Mouse (Mus musculus) MEL (cell line): ENCODE data around the gene Cnbd2. TPM values are rescaled to one million over a fixed set of nuclear protein-coding genes. Genes with fewer than 3 reads are reported as not detected.
A peak's percentile ranks its signal among the peaks of the same experiment; 100 is the strongest.

Experiments
- DNase-seq: peaks from one replicate; pipeline ENCODE4 v3.0.0; 2011; ENCODE audit warnings: low read depth, low spot score
- H3K27ac ChIP-seq: 2 replicates; pipeline ENCODE4 v1.5.1; 2012; ENCODE audit warnings: low read depth, mild to moderate bottlenecking, control low read depth, low read length, moderate library complexity; ENCODE audit not compliant: control insufficient read depth
- H3K27me3 ChIP-seq, 2 experiments: fragments of 150-350 bp in 1 of 2; sonication (generic) in 1 of 2; 2 replicates each; pipeline ENCODE4 v1.6.1; 2012; ENCODE audit warnings: low read length in 2 of 2, mild to moderate bottlenecking in 2 of 2, improper control_type of control experiment in 1 of 2, moderate library complexity in 1 of 2; ENCODE audit not compliant: insufficient read depth in 2 of 2, control insufficient read depth in 1 of 2
- H3K36me3 ChIP-seq, 2 experiments: 2 replicates each; pipeline ENCODE4 v1.6.1; 2012 to 2014; ENCODE audit warnings: low read length in 2 of 2, improper control_type of control experiment in 1 of 2, inconsistent platforms in 1 of 2, mild to moderate bottlenecking in 1 of 2; ENCODE audit not compliant: insufficient read depth in 2 of 2, control insufficient read depth in 1 of 2
- H3K4me1 ChIP-seq, 2 experiments: fragments of 150-350 bp in 1 of 2; sonication (generic) in 1 of 2; 2 replicates each; pipeline ENCODE4 v1.6.1; 2012; ENCODE audit warnings: low read length in 2 of 2, improper control_type of control experiment in 1 of 2, mild to moderate bottlenecking in 1 of 2; ENCODE audit not compliant: insufficient read depth in 2 of 2, control insufficient read depth in 1 of 2
- H3K4me3 ChIP-seq, 2 experiments: fragments of 150-350 bp in 1 of 2; sonication (generic) in 1 of 2; 2 replicates each; pipeline ENCODE4 v1.5.1; 2012; ENCODE audit warnings: low read depth in 2 of 2, low read length in 2 of 2, mild to moderate bottlenecking in 2 of 2, moderate library complexity in 2 of 2, control low read depth in 1 of 2, improper control_type of control experiment in 1 of 2; ENCODE audit not compliant: control insufficient read depth in 1 of 2, insufficient read depth in 1 of 2
- H3K79me2 ChIP-seq: 2 replicates; pipeline ENCODE4 v1.6.1; 2012; ENCODE audit warnings: mild to moderate bottlenecking, low read length, moderate library complexity; ENCODE audit not compliant: control insufficient read depth, poor library complexity, insufficient read depth
- H3K9ac ChIP-seq: 2 replicates; pipeline ENCODE4 v1.6.1; 2012; ENCODE audit warnings: low read depth, mild to moderate bottlenecking, control low read depth, low read length, moderate library complexity; ENCODE audit not compliant: control insufficient read depth, poor library complexity, severe bottlenecking
- H3K9me3 ChIP-seq: fragments of 150-350 bp; sonication (generic); replicated peaks from 2 replicates; pipeline ENCODE4 v1.6.1; 2012; ENCODE audit warnings: mild to moderate bottlenecking, low read length, improper control_type of control experiment, moderate library complexity; ENCODE audit not compliant: insufficient read depth
- BHLHE40 ChIP-seq: IDR thresholded peaks from 2 replicates; pipeline ENCODE4 v1.6.1; 2012; ENCODE audit warnings: low read depth, mild to moderate bottlenecking, inconsistent platforms, low read length, improper control_type of control experiment, borderline replicate concordance
- CHD2 ChIP-seq: IDR thresholded peaks from 2 replicates; pipeline ENCODE4 v1.6.1; 2011; ENCODE audit warnings: low read length, improper control_type of control experiment
- E2F4 ChIP-seq: IDR thresholded peaks from 2 replicates; pipeline ENCODE4 v1.6.1; 2011; ENCODE audit warnings: low read depth, low read length, improper control_type of control experiment, borderline replicate concordance
- ELF1 ChIP-seq: IDR thresholded peaks from 2 replicates; pipeline ENCODE4 v1.6.1; 2014; ENCODE audit warnings: low read depth, mild to moderate bottlenecking, inconsistent platforms, low read length, improper control_type of control experiment, moderate library complexity
- ETS1 ChIP-seq: IDR thresholded peaks from 2 replicates; pipeline ENCODE4 v1.6.1; 2012; ENCODE audit warnings: low read depth, mild to moderate bottlenecking, inconsistent platforms, low read length, improper control_type of control experiment, moderate library complexity
- GABPA ChIP-seq: IDR thresholded peaks from 2 replicates; pipeline ENCODE4 v1.6.1; 2012; ENCODE audit warnings: low read depth, mild to moderate bottlenecking, inconsistent platforms, low read length, improper control_type of control experiment, moderate library complexity
- GATA1 ChIP-seq: IDR thresholded peaks from 2 replicates; pipeline ENCODE4 v1.6.1; 2011; ENCODE audit warnings: low read depth, low read length, improper control_type of control experiment
- HCFC1 ChIP-seq: IDR thresholded peaks from 2 replicates; pipeline ENCODE4 v1.6.1; 2012; ENCODE audit warnings: low read depth, mild to moderate bottlenecking, inconsistent platforms, low read length, improper control_type of control experiment, moderate library complexity
- JUND ChIP-seq: IDR thresholded peaks from 2 replicates; pipeline ENCODE4 v1.6.1; 2011; ENCODE audit warnings: low read depth, mild to moderate bottlenecking, improper control_type of control experiment, low read length
- KAT2A ChIP-seq: conservative IDR thresholded peaks from 2 replicates; pipeline ENCODE4 v1.6.1; 2012; ENCODE audit warnings: low read depth, low read length, improper control_type of control experiment, inconsistent platforms
- MAFK ChIP-seq: IDR thresholded peaks from 2 replicates; pipeline ENCODE4 v1.6.1; 2011; ENCODE audit warnings: low read depth, mild to moderate bottlenecking, low read length, improper control_type of control experiment, borderline replicate concordance
- MAX ChIP-seq: IDR thresholded peaks from 2 replicates; pipeline ENCODE4 v1.6.1; 2011; ENCODE audit warnings: low read length, improper control_type of control experiment
- MEF2A ChIP-seq: IDR thresholded peaks from 2 replicates; pipeline ENCODE4 v1.6.1; 2014; ENCODE audit warnings: low read depth, mild to moderate bottlenecking, inconsistent platforms, low read length, improper control_type of control experiment; ENCODE audit not compliant: poor library complexity, insufficient replicate concordance, severe bottlenecking; ENCODE audit errors: extremely low read depth
- MXI1 ChIP-seq: IDR thresholded peaks from 2 replicates; pipeline ENCODE4 v1.6.1; 2011; ENCODE audit warnings: mild to moderate bottlenecking, low read depth, low read length, improper control_type of control experiment
- MYB ChIP-seq: IDR thresholded peaks from 2 replicates; pipeline ENCODE4 v1.6.1; 2011; ENCODE audit warnings: mild to moderate bottlenecking, low read depth, low read length, improper control_type of control experiment
- MYC ChIP-seq: IDR thresholded peaks from 2 replicates; pipeline ENCODE4 v1.6.1; 2011; ENCODE audit warnings: low read depth, mild to moderate bottlenecking, low read length, improper control_type of control experiment, moderate library complexity
- NELFE ChIP-seq: IDR thresholded peaks from 2 replicates; pipeline ENCODE4 v1.6.1; 2011; ENCODE audit warnings: low read depth, low read length, improper control_type of control experiment
- NRF1 ChIP-seq: IDR thresholded peaks from 2 replicates; pipeline ENCODE4 v1.6.1; 2014; ENCODE audit warnings: low read depth, mild to moderate bottlenecking, inconsistent platforms, low read length, improper control_type of control experiment, moderate library complexity; ENCODE audit not compliant: poor library complexity, insufficient read depth, severe bottlenecking
- POLR2A ChIP-seq, 2 experiments: IDR thresholded peaks; 2 replicates each; pipeline ENCODE4 v1.6.1; 2011 to 2012; ENCODE audit warnings: low read length in 2 of 2, mild to moderate bottlenecking in 2 of 2, control low read depth in 1 of 2, improper control_type of control experiment in 1 of 2, low read depth in 1 of 2, moderate library complexity in 1 of 2; ENCODE audit not compliant: control insufficient read depth in 1 of 2, insufficient read depth in 1 of 2, poor library complexity in 1 of 2
- POLR2AphosphoS2 ChIP-seq: IDR thresholded peaks from 2 replicates; pipeline ENCODE4 v1.6.1; 2011; ENCODE audit warnings: low read length, improper control_type of control experiment
- POLR2AphosphoS5 ChIP-seq: IDR thresholded peaks from 2 replicates; pipeline ENCODE4 v1.6.1; 2012; ENCODE audit warnings: low read depth, borderline replicate concordance, mild to moderate bottlenecking, inconsistent platforms, low read length, moderate library complexity, mixed read lengths
- RAD21 ChIP-seq: IDR thresholded peaks from 2 replicates; pipeline ENCODE4 v1.6.1; 2011; ENCODE audit warnings: mild to moderate bottlenecking, low read depth, low read length, improper control_type of control experiment
- RCOR1 ChIP-seq: IDR thresholded peaks from 2 replicates; pipeline ENCODE4 v1.6.1; 2012; ENCODE audit warnings: low read depth, mild to moderate bottlenecking, inconsistent platforms, low read length, improper control_type of control experiment
- SIN3A ChIP-seq: IDR thresholded peaks from 2 replicates; pipeline ENCODE4 v1.6.1; 2012; ENCODE audit warnings: low read length, improper control_type of control experiment, inconsistent platforms
- SMC3 ChIP-seq: IDR thresholded peaks from 2 replicates; pipeline ENCODE4 v1.6.1; 2011; ENCODE audit warnings: low read depth, low read length, improper control_type of control experiment
- TAL1 ChIP-seq: IDR thresholded peaks from 2 replicates; pipeline ENCODE4 v1.6.1; 2012; ENCODE audit warnings: mild to moderate bottlenecking, inconsistent platforms, low read length, moderate library complexity, mixed read lengths
- TCF12 ChIP-seq: IDR thresholded peaks from 2 replicates; pipeline ENCODE4 v1.6.1; 2014; ENCODE audit warnings: low read depth, mild to moderate bottlenecking, inconsistent platforms, low read length, improper control_type of control experiment, moderate library complexity
- UBTF ChIP-seq: IDR thresholded peaks from 2 replicates; pipeline ENCODE4 v1.6.1; 2012; ENCODE audit warnings: low read depth, mild to moderate bottlenecking, inconsistent platforms, low read length, improper control_type of control experiment, moderate library complexity, borderline replicate concordance; ENCODE audit not compliant: insufficient read depth
- USF1 ChIP-seq: IDR thresholded peaks from 2 replicates; pipeline ENCODE4 v1.6.1; 2014; ENCODE audit warnings: low read depth, mild to moderate bottlenecking, inconsistent platforms, low read length, improper control_type of control experiment, moderate library complexity
- ZNF384 ChIP-seq: IDR thresholded peaks from 2 replicates; pipeline ENCODE4 v1.6.1; 2012; ENCODE audit warnings: low read depth, mild to moderate bottlenecking, inconsistent platforms, low read length, improper control_type of control experiment
- polyA plus RNA-seq, 2 experiments: library from polyadenylated mRNA; stranded (reverse) in 1 of 2; unstranded in 1 of 2; fragments of >175 nt in 1 of 2; fragments of >200 nt in 1 of 2; gene quantifications; 2 replicates each; pipeline versions ENCODE4 v1.2.1 to v1.2.4; 2012; ENCODE audit warnings: low replicate concordance in 2 of 2, low read depth in 1 of 2; ENCODE audit not compliant: insufficient read length in 2 of 2, insufficient read depth in 1 of 2, missing spikeins in 1 of 2
- total RNA-seq: library from RNA; depleted of rRNA; stranded (reverse); fragments of 300-350 nt; gene quantifications from 2 replicates; pipeline ENCODE4 v1.2.3, GENCODE M21; 2012

Cnbd2 gene
- total and polyA plus RNA-seq, 3 experiments: 1.8 to 4.8 TPM; not detected in 1

GRCm38 (mm10) chr2:156321538-156321937 is 9.4 kb downstream of the Cnbd2 start:
- TF ChIP-seq NELFE (no peak), ELF1 (no peak), CHD2 (no peak), KAT2A (no peak), USF1 (no peak), GABPA (no peak), MXI1 (no peak), NRF1 (no peak), RAD21 (no peak), MEF2A (no peak)
- Histone ChIP-seq H3K9ac (no peak overlapping the region), H3K4me3 (no peak overlapping the region), H3K4me1 (peaks cover 2 to 20% of the 10 kb centered on the region in 2 experiments), H3K27me3 (no peaks in the 10 kb centered on the region), H3K36me3 (peaks cover 0 to 15% of the 10 kb centered on the region in 2 experiments; a peak in 2 of 4 replicates), H3K27ac (no peak overlapping the region), H3K79me2 (no peaks in the 10 kb centered on the region), H3K9me3 (no peaks in the 10 kb centered on the region)
- DNase-seq: no peak

- DNase-seq: peak; percentile 95
- H3K27me3 ChIP-seq: no peaks in the 10 kb centered on the region
- H3K4me1 ChIP-seq: peaks cover 2 to 20% of the 10 kb centered on the region in 2 experiments
- peak overlapping the region; percentile 36 to 42 for H3K4me3 ChIP-seq
- H3K9ac ChIP-seq: peak overlapping the region; percentile 59
- H3K9me3 ChIP-seq: no peaks in the 10 kb centered on the region
- no peaks in the 10 kb centered on the region for H3K79me2 ChIP-seq
- peaks cover 0 to 15% of the 10 kb centered on the region in 2 experiments; a peak in 2 of 4 replicates for H3K36me3 ChIP-seq
- peak overlapping the region; percentile 98 for H3K27ac ChIP-seq
- TF ChIP-seq GABPA (no peak), BHLHE40 (peak; percentile 54; the same call in 1 of the 2 replicates), MYB (peak; percentile 69), ETS1 (peak; percentile 97), TAL1 (peak; percentile 77), ELF1 (no peak), SMC3 (no peak), POLR2AphosphoS5 (no peak), NELFE (no peak), MYC (peak; percentile 51; the same call in 1 of the 2 replicates), MEF2A (peak; percentile 56; the same call in 1 of the 2 replicates), MAX (no peak), USF1 (no peak), E2F4 (no peak), POLR2AphosphoS2 (no peak), RAD21 (no peak), MXI1 (no peak; the same call in 1 of the 2 replicates), POLR2A (IDR thresholded peaks at IDR 0.05; ENCODE audit: control insufficient read depth in 1 of 2, insufficient read depth in 1 of 2, low read depth in 1 of 2, low read length in 2 of 2, poor library complexity in 1 of 2) (no peak), CHD2 (peak; percentile 78), ZNF384 (0 out of 2 replicates have a peak, but pooled peaks have one; percentile 10), HCFC1 (peak; percentile 20; the same call in 1 of the 2 replicates), GATA1 (peak; percentile 90), MAFK (no peak), RCOR1 (peak; percentile 97), TCF12 (peak; percentile 76), NRF1 (no peak), SIN3A (peak; percentile 87), JUND (no peak), UBTF (0 out of 2 replicates have a peak, but pooled peaks have one; percentile 16)
Observed at GRCm38 (mm10) chr2:156324116-156324588, 12.1 kb downstream of the Cnbd2 start.
